Mouse (Mus musculus): ENCODE measurements at regions not wholly inside any gene's neighbourhood (a gene's known extent, or its start where the extent isn't known, plus 50 kb on each side); places are given as distances from the start of the nearest gene placed in this dataset.

DNA sequence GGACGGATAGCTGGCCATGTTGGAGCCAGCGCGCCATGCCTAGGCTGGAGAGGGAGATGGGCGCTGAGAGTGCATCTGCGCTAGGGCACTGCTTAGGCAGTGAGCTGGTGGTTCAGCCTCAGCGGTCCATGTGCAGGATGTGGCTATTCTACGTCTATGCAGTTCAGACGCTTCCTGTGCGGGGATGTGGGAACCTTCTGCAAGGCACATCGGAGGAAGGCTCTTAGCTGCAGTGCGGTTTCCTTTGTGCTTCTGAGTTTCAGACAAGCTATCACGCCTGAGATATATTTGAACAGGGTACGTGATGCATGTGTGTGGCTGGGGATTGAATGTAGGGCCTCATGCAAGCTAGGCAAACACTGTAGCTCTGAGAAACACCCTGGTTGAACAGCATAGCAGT, 54.4 kb upstream of the Lrpprc start:
- no peak overlapping the region for H3K4me3 ChIP-seq (ENCODE audit: low read depth, low read length)
- WGBS: 86% methylated on average over 13 of the region's 13 CpGs
- no peak for ATAC-seq (ENCODE audit: low read depth)

DNA sequence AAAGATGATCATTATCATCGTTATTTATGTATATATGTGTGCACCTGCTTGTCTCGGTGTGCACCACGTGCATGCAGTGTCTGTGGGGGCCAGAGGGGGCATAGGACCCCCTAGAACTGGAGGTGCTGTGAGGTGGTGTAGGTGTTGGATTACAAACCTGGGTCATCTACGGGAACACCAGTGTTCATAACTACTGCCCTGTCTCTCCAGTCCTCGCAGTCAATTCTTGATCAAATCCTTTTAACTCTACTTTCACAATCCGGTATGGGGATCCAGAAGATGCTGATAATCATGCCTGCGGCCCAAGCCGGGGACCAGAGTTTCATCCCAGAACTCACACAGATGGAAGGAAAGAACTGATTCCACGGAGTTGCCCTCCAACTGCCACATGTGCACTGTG, 55.6 kb upstream of the Lrpprc start:
- no peaks in the 10 kb centered on the region for H3K27me3 ChIP-seq (replicated peaks; ENCODE audit: control insufficient read depth, insufficient read depth, low read length)
- no peak overlapping the region for H3K4me2 ChIP-seq (ENCODE audit: low read depth, low read length)
- DNase-seq (ENCODE audit: low spot score) (no peak), ATAC-seq (ENCODE audit: low read depth) (no peak)
- no peaks in the 10 kb centered on the region for H3K9me3 ChIP-seq (ENCODE audit: control insufficient read depth, low read length)
- no peaks in the 10 kb centered on the region for H3K4me1 ChIP-seq (ENCODE audit: control insufficient read depth, insufficient read depth, low read length)
- H3K27ac ChIP-seq (replicated peaks; ENCODE audit: low read depth, low read length): no peak overlapping the region
- no peaks in the 10 kb centered on the region for H3K36me3 ChIP-seq (ENCODE audit: control insufficient read depth, insufficient read depth, low read length)
- H3K4me3 ChIP-seq (ENCODE audit: low read depth, low read length): no peak overlapping the region
- H3K9ac ChIP-seq (ENCODE audit: low read depth, low read length): no peak overlapping the region
- WGBS: 86% methylated on average over 9 of the region's 9 CpGs

More for the DNA sequence above, 54.4 kb upstream of the Lrpprc start:
- no peaks in the 10 kb centered on the region for H3K27me3 ChIP-seq (replicated peaks; ENCODE audit: control insufficient read depth, insufficient read depth, low read length)
- H3K27ac ChIP-seq (replicated peaks; ENCODE audit: low read depth, low read length): no peak overlapping the region
- H3K4me1 ChIP-seq (ENCODE audit: control insufficient read depth, insufficient read depth, low read length): no peaks in the 10 kb centered on the region
- no peaks in the 10 kb centered on the region for H3K9me3 ChIP-seq (ENCODE audit: control insufficient read depth, low read length)
- no peak overlapping the region for H3K4me2 ChIP-seq (ENCODE audit: low read depth, low read length)
- no peaks in the 10 kb centered on the region for H3K36me3 ChIP-seq (ENCODE audit: control insufficient read depth, insufficient read depth, low read length)
- no peak overlapping the region for H3K9ac ChIP-seq (ENCODE audit: low read depth, low read length)
- DNase-seq (ENCODE audit: low spot score): no peak

DNA sequence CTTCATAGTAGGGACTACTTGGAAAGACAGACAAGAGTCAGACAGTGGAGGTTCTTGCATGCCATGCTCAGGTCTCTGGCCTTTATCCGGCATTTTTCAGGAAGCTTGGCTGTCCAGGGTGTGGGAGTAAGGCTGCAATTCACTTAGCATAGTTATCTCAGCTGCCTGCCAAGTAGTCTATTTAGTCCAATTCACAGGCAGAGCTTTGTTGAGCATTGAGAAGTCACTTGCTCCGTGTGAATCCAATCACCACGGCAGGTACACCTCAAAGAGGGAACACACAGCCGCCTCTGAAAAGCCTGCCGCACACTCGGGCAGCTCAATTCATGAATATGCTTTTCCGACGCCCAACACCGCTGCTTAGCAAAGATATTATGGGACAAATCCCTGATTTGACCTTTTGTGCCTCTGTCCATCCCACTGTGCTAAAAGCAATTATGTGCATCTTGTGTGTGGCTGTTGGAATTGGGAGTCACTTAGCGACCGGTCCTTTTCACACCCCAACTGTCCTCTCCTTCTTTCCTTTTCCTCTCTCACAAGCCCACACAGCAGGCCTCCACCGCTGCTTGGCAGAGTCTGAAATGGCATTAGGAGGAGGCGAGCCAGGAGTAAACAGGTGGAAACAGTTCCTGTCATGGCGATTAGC, 57.9 kb upstream of the Lrpprc start:
- Histone ChIP-seq H3K9ac (ENCODE audit: low read depth, low read length) (no peak overlapping the region), H3K4me2 (ENCODE audit: low read depth, low read length) (no peak overlapping the region), H3K4me3 (ENCODE audit: low read depth, low read length) (no peak overlapping the region), H3K36me3 (ENCODE audit: control insufficient read depth, insufficient read depth, low read length) (no peaks in the 10 kb centered on the region), H3K27ac (replicated peaks; ENCODE audit: low read depth, low read length) (no peak overlapping the region), H3K9me3 (ENCODE audit: control insufficient read depth, low read length) (no peaks in the 10 kb centered on the region), H3K4me1 (ENCODE audit: control insufficient read depth, insufficient read depth, low read length) (no peaks in the 10 kb centered on the region), H3K27me3 (replicated peaks; ENCODE audit: control insufficient read depth, insufficient read depth, low read length) (no peaks in the 10 kb centered on the region)
- ATAC-seq (ENCODE audit: low read depth) (no peak), DNase-seq (ENCODE audit: low spot score) (no peak)
- 50% methylated on average over 14 of the region's 14 CpGs for WGBS

DNA sequence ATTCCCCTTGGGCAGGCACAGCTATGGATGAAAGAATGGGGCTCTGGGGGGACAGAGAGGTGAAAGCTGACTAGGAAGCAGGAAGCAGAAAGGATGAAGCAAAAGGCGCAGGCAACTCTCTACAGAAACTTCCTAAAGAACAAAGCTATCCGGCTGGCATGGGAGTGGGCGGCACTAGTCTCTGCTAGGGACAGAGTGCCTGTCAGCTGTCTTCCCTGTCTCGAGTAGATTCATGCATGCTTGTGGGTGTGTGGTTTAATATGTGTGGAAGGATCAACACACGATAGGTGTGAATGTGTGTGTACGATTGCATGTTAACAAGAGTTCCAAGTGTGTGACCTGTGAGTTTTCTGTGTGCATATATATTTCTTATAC, 58.4 kb upstream of the Lrpprc start:
- Histone ChIP-seq H3K27ac (replicated peaks; ENCODE audit: low read depth, low read length) (no peak overlapping the region), H3K4me1 (ENCODE audit: control insufficient read depth, insufficient read depth, low read length) (no peaks in the 10 kb centered on the region), H3K9ac (ENCODE audit: low read depth, low read length) (no peak overlapping the region), H3K36me3 (ENCODE audit: control insufficient read depth, insufficient read depth, low read length) (no peaks in the 10 kb centered on the region), H3K4me2 (ENCODE audit: low read depth, low read length) (no peak overlapping the region), H3K27me3 (replicated peaks; ENCODE audit: control insufficient read depth, insufficient read depth, low read length) (no peaks in the 10 kb centered on the region), H3K4me3 (ENCODE audit: low read depth, low read length) (no peak overlapping the region), H3K9me3 (ENCODE audit: control insufficient read depth, low read length) (no peaks in the 10 kb centered on the region)
- 62% methylated on average over 6 of the region's 6 CpGs for WGBS
- no peak for DNase-seq (ENCODE audit: low spot score)
- no peak for ATAC-seq (ENCODE audit: low read depth)

DNA sequence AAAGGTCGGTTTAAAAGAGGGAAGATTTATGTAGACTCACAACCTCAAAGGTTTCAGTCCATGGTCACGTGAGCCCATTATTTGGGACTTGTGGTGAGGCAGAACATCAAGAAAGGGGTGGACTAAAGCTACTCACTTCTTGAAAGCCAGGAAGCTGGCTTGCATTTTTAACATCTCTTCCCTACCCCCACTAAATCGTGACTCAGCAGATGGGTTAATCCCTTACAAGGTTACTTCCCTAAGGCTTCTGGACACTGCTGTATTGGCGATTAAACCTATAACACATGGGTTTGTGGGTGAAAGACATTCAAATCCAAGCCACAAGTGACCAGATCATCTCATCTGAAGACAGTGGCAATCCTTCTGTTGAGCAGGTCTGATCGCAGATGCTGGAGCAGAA, 59.9 kb upstream of the Lrpprc start:
- Histone ChIP-seq H3K4me3 (ENCODE audit: low read depth, low read length) (no peak overlapping the region), H3K27me3 (replicated peaks; ENCODE audit: control insufficient read depth, insufficient read depth, low read length) (no peaks in the 10 kb centered on the region), H3K4me1 (ENCODE audit: control insufficient read depth, insufficient read depth, low read length) (no peaks in the 10 kb centered on the region), H3K27ac (replicated peaks; ENCODE audit: low read depth, low read length) (no peak overlapping the region), H3K36me3 (ENCODE audit: control insufficient read depth, insufficient read depth, low read length) (no peaks in the 10 kb centered on the region), H3K9ac (ENCODE audit: low read depth, low read length) (no peak overlapping the region), H3K9me3 (ENCODE audit: control insufficient read depth, low read length) (no peaks in the 10 kb centered on the region), H3K4me2 (ENCODE audit: low read depth, low read length) (no peak overlapping the region)
- DNase-seq (ENCODE audit: low spot score): no peak
- ATAC-seq (ENCODE audit: low read depth): no peak
- WGBS: 72% methylated on average over 5 of the region's 5 CpGs

DNA sequence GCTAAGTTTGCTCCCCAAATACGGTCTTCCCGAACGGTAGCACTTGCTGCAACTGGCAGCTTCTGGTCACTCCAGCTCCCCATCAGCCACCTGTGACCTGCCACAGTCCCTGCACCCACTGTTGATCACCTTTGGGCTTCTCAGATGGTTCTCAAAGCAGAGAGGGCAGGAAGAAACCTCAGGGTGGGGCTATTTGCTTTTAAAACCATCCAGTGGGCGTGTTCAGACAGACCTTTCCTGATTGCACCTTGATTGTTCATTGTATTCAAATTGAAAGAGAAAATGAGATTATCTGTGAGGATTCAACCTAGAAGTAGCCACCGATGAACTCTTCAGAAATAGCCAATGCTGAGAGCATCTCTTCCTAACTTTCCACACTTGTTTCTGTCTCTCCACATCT, 60.3 kb upstream of the Lrpprc start:
- Histone ChIP-seq H3K27ac (replicated peaks; ENCODE audit: low read depth, low read length) (no peak overlapping the region), H3K9me3 (ENCODE audit: control insufficient read depth, low read length) (no peaks in the 10 kb centered on the region), H3K4me3 (ENCODE audit: low read depth, low read length) (no peak overlapping the region), H3K36me3 (ENCODE audit: control insufficient read depth, insufficient read depth, low read length) (no peaks in the 10 kb centered on the region), H3K4me1 (ENCODE audit: control insufficient read depth, insufficient read depth, low read length) (no peaks in the 10 kb centered on the region), H3K4me2 (ENCODE audit: low read depth, low read length) (no peak overlapping the region), H3K27me3 (replicated peaks; ENCODE audit: control insufficient read depth, insufficient read depth, low read length) (no peaks in the 10 kb centered on the region), H3K9ac (ENCODE audit: low read depth, low read length) (no peak overlapping the region)
- no peak for DNase-seq (ENCODE audit: low spot score)
- WGBS: 89% methylated on average over 5 of the region's 5 CpGs
- no peak for ATAC-seq (ENCODE audit: low read depth)

DNA sequence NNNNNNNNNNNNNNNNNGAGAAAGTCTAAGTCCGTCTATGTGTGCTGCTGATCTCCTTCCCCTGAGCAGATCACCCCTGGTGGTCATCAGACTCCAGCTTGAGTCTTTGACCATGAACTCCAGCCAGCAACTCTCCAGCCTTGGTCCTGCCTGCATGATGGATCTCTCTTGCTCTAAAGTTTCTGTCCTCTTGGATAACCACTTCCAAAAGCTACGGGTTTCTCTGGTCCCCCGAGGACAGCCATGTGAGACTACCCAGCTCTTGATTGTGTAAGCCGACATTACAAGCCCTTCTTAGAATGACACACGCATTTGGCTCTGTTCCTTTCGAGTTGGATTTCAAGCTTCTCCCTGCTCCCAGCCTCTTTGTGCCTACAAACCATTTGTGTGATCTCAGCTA, 66.4 kb upstream of the Lrpprc start:
- DNase-seq (ENCODE audit: low spot score): no peak
- no peak for ATAC-seq (ENCODE audit: low read depth)
- Histone ChIP-seq H3K27me3 (replicated peaks; ENCODE audit: control insufficient read depth, insufficient read depth, low read length) (no peaks in the 10 kb centered on the region), H3K9ac (ENCODE audit: low read depth, low read length) (no peak overlapping the region), H3K36me3 (ENCODE audit: control insufficient read depth, insufficient read depth, low read length) (no peaks in the 10 kb centered on the region), H3K4me1 (ENCODE audit: control insufficient read depth, insufficient read depth, low read length) (0 out of 2 replicates have a peak, but pooled peaks cover 3% of the 10 kb centered on the region), H3K4me2 (ENCODE audit: low read depth, low read length) (no peak overlapping the region), H3K4me3 (ENCODE audit: low read depth, low read length) (no peak overlapping the region), H3K27ac (replicated peaks; ENCODE audit: low read depth, low read length) (no peak overlapping the region), H3K9me3 (ENCODE audit: control insufficient read depth, low read length) (no peaks in the 10 kb centered on the region)
- WGBS: 80% methylated on average over 6 of the region's 6 CpGs

DNA sequence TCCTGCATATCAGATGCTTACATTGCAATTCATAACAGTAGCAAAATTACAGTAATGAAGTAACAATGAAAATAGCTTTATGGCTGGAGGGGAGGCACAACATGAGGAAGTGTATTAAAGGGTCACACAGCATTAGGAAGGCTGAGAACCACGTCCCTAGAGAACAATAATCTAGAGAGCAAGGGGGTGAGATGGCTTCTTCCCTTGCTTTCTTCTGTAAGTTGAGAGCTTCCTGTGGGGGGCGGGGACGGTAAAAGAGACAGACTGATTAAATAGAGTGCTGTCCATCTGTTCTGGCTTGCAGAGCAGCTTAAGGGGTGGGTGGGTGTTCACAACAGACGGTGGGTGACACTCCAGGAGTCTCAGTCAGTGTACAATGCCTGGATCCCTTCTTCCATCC, 68.2 kb upstream of the Lrpprc start:
- DNase-seq (ENCODE audit: low spot score): peak; percentile 21
- no peak overlapping the region for H3K9ac ChIP-seq (ENCODE audit: low read depth, low read length)
- WGBS: 20% methylated on average over 4 of the region's 4 CpGs
- H3K9me3 ChIP-seq (ENCODE audit: control insufficient read depth, low read length): no peaks in the 10 kb centered on the region
- no peak overlapping the region for H3K27ac ChIP-seq (replicated peaks; ENCODE audit: low read depth, low read length)
- no peak overlapping the region for H3K4me2 ChIP-seq (ENCODE audit: low read depth, low read length)
- no peaks in the 10 kb centered on the region for H3K27me3 ChIP-seq (replicated peaks; ENCODE audit: control insufficient read depth, insufficient read depth, low read length)
- no peak overlapping the region for H3K4me3 ChIP-seq (ENCODE audit: low read depth, low read length)
- no peak for ATAC-seq (ENCODE audit: low read depth)
- H3K4me1 ChIP-seq (ENCODE audit: control insufficient read depth, insufficient read depth, low read length): 0 out of 2 replicates have a peak, but pooled peaks cover 3% of the 10 kb centered on the region
- H3K36me3 ChIP-seq (ENCODE audit: control insufficient read depth, insufficient read depth, low read length): no peaks in the 10 kb centered on the region

DNA sequence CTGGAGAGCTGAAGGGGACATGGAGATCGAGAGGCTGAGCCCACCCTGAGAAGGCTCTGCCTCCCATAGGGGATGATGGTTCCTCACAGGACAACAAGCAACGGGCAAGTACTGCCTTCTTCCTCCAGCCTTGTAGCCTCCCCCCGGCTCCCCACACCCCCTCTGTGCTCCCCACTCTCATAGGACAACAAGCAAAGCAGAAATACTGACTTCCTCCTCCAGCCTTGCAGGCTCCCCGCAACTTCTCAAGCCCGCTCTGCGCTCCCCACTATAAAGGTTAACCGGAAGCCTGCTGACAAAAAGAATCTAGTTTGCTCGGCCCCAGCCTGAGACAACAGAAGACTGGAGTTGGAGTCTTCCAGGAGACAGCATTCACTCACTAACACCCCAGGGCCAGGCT, 69.3 kb upstream of the Lrpprc start:
- H3K4me3 ChIP-seq (ENCODE audit: low read depth, low read length): no peak overlapping the region
- no peak overlapping the region for H3K4me2 ChIP-seq (ENCODE audit: low read depth, low read length)
- H3K27ac ChIP-seq (replicated peaks; ENCODE audit: low read depth, low read length): no peak overlapping the region
- H3K4me1 ChIP-seq (ENCODE audit: control insufficient read depth, insufficient read depth, low read length): 0 out of 2 replicates have a peak, but pooled peaks cover 3% of the 10 kb centered on the region
- 56% methylated on average over 8 of the region's 8 CpGs for WGBS
- DNase-seq (ENCODE audit: low spot score) (no peak), ATAC-seq (ENCODE audit: low read depth) (no peak)
- no peaks in the 10 kb centered on the region for H3K27me3 ChIP-seq (replicated peaks; ENCODE audit: control insufficient read depth, insufficient read depth, low read length)
- no peaks in the 10 kb centered on the region for H3K36me3 ChIP-seq (ENCODE audit: control insufficient read depth, insufficient read depth, low read length)
- no peak overlapping the region for H3K9ac ChIP-seq (ENCODE audit: low read depth, low read length)
- no peaks in the 10 kb centered on the region for H3K9me3 ChIP-seq (ENCODE audit: control insufficient read depth, low read length)

Data from embryonic facial prominence, embryonic 14.5 days (tissue).